Mouse (Mus musculus): ENCODE measurements around the gene Sfxn1. TPM values are rescaled to one million over a fixed set of nuclear protein-coding genes. Genes with fewer than 3 reads are reported as not detected.

The Sfxn1 gene
- total RNA-seq, 2 experiments from 2014 or later = 44.6 to 46.4 TPM

- H3K4me3 ChIP-seq = no peak overlapping the region
- H3K27ac ChIP-seq = no peak overlapping the region
- no peak for DNase-seq (ENCODE audit: extremely low spot score in 1 of 2, low spot score in 2 of 2)
- TF ChIP-seq CTCF (IDR thresholded peaks at IDR 0.05) = no peak
- intact Hi-C loops (cut with DNase I) = no loop called here
These were observed 8.4 kb downstream of the Sfxn1 start for GRCm38 (mm10) chr13:54079782-54080759.

GRCm38 (mm10) chr13:54080785-54081184 is 9.1 kb downstream of the Sfxn1 start:
- TF ChIP-seq CTCF (IDR thresholded peaks at IDR 0.05) = no peak
- no peak for DNase-seq (ENCODE audit: extremely low spot score in 1 of 2, low spot score in 2 of 2)
- intact Hi-C loops (cut with DNase I) = no loop called here
- Histone ChIP-seq H3K27ac (no peak overlapping the region), H3K4me3 (no peak overlapping the region)

- intact Hi-C loops (cut with DNase I) = no loop called here
- no peak overlapping the region for H3K4me3 ChIP-seq
- no peak for DNase-seq (ENCODE audit: extremely low spot score in 1 of 2, low spot score in 2 of 2)
- no peak overlapping the region for H3K27ac ChIP-seq
- TF ChIP-seq CTCF (IDR thresholded peaks at IDR 0.05) = no peak
These were observed 11.3 kb downstream of the Sfxn1 start for GRCm38 (mm10) chr13:54082946-54083345.

DNA sequence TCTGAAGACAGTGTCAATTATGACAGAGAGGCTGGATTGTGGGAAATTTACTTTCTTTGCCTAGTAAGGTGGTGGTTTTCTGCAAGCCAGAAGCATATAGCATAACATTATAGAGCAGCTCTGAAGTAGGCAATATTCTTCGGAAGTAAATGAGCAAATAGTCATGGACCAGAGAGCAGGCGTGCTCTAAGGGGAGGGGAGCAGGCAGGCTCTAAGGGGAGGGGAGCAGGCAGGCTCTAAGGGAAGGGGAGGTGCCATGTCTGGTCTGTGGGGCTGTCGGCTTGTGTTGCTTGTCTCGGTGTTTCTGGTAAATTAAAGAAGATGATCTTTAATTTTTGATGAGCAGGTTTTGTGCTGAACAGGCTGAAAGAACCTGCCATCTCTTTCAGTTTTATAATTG is 12.5 kb downstream of the Sfxn1 start:
- Histone ChIP-seq H3K4me3 (no peak overlapping the region), H3K27ac (no peak overlapping the region)
- TF ChIP-seq CTCF (IDR thresholded peaks at IDR 0.05) = no peak
- intact Hi-C loops (cut with DNase I) = no loop called here
- no peak for DNase-seq (ENCODE audit: extremely low spot score in 1 of 2, low spot score in 2 of 2)

- TF ChIP-seq CTCF (IDR thresholded peaks at IDR 0.05) = no peak
- DNase-seq (ENCODE audit: extremely low spot score in 1 of 2, low spot score in 2 of 2) = no peak
- no peak overlapping the region for H3K27ac ChIP-seq
- intact Hi-C loops (cut with DNase I) = no loop called here
- no peak overlapping the region for H3K4me3 ChIP-seq
These were observed 13.2 kb downstream of the Sfxn1 start for GRCm38 (mm10) chr13:54084826-54085225.

DNA sequence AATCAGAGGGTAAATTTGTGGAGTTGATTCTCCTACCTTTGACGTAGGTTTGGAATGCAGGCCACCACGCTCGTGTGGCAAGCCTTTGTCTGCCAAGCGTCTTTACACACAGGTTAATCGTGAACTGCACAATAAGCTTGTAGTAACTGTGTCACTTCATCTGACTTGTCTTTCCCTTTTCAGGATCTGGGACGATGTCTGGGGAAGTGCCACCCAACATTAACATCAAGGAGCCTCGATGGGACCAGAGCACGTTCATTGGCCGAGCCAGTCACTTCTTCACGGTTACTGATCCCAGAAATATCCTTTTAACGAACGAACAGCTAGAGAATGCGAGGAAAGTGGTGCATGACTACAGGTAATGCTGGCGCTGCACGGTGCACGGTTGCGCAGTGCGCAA is 13.6 kb downstream of the Sfxn1 start:
- TF ChIP-seq CTCF (IDR thresholded peaks at IDR 0.05) = no peak
- Histone ChIP-seq H3K4me3 (no peak overlapping the region), H3K27ac (no peak overlapping the region)
- DNase-seq (ENCODE audit: extremely low spot score in 1 of 2, low spot score in 2 of 2) = no peak
- intact Hi-C loops (cut with DNase I) = no loop called here

DNA sequence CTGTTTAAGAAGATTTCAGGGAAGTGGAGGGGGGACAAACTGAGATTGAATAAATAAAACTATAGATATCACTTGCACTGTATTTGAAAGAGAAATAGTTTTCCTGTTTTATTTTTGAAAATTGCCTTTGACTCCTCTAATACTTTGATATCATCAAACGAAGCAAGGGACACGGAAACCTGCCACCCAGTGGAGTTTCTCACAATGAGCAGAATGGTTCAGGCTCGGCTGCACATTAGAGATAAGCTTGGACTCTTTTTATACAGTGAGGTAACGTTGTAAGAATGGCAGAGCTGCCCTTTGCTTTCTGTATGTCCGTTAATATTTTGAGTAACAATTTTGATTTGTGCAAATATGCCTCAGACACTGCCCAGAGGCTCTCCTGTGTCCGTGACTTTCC is 20.1 kb downstream of the Sfxn1 start:
- intact Hi-C loops (cut with DNase I) = no loop called here
- no peak; the same call in 1 of the 2 replicates for TF ChIP-seq CTCF (IDR thresholded peaks at IDR 0.05)
- H3K4me3 ChIP-seq = no peak overlapping the region
- no peak for DNase-seq (ENCODE audit: extremely low spot score in 1 of 2, low spot score in 2 of 2)
- no peak overlapping the region for H3K27ac ChIP-seq

- TF ChIP-seq CTCF (IDR thresholded peaks at IDR 0.05) = no peak
- intact Hi-C loops (cut with DNase I) = no loop called here
- no peak overlapping the region for H3K4me3 ChIP-seq
- no peak for DNase-seq (ENCODE audit: extremely low spot score in 1 of 2, low spot score in 2 of 2)
- no peak overlapping the region for H3K27ac ChIP-seq
These were observed 22.7 kb downstream of the Sfxn1 start for GRCm38 (mm10) chr13:54094349-54094748.

GRCm38 (mm10) chr13:54094963-54095362 is 23.3 kb downstream of the Sfxn1 start:
- intact Hi-C loops (cut with DNase I) = no loop called here
- TF ChIP-seq CTCF (IDR thresholded peaks at IDR 0.05) = no peak
- Histone ChIP-seq H3K4me3 (no peak overlapping the region), H3K27ac (no peak overlapping the region)
- DNase-seq (ENCODE audit: extremely low spot score in 1 of 2, low spot score in 2 of 2) = no peak

DNA sequence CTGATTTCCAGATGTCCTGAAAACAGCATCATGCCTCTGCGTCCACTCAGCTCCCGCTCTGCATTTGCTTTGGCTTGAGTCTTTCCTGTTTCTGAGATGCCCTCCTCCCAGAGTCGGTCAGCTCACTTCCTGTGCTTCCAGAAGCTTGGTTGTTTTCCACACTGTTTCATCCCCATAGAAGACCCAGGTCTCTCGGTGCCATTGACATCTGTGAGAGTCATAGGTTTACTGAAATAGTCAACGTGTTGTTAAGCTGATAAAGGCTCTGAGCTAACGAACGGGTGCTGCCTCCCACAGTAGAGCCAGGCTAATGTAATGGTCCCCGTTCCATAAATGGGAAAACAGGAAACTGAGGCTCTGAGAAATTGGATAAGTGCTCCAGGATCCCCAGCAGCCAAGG is 24.1 kb downstream of the Sfxn1 start:
- intact Hi-C loops (cut with DNase I) = no loop called here
- no peak for DNase-seq (ENCODE audit: extremely low spot score in 1 of 2, low spot score in 2 of 2)
- Histone ChIP-seq H3K27ac (no peak overlapping the region), H3K4me3 (no peak overlapping the region)
- TF ChIP-seq CTCF (IDR thresholded peaks at IDR 0.05) = no peak

- no peak overlapping the region for H3K27ac ChIP-seq
- TF ChIP-seq CTCF (IDR thresholded peaks at IDR 0.05) = no peak
- no peak for DNase-seq (ENCODE audit: extremely low spot score in 1 of 2, low spot score in 2 of 2)
- no peak overlapping the region for H3K4me3 ChIP-seq
- intact Hi-C loops (cut with DNase I) = no loop called here
These were observed 25.6 kb downstream of the Sfxn1 start for GRCm38 (mm10) chr13:54097227-54097626.

- intact Hi-C loops (cut with DNase I) = no loop called here
- no peak for TF ChIP-seq CTCF (IDR thresholded peaks at IDR 0.05)
- no peak overlapping the region for H3K4me3 ChIP-seq
- H3K27ac ChIP-seq = no peak overlapping the region
- DNase-seq (ENCODE audit: extremely low spot score in 1 of 2, low spot score in 2 of 2) = no peak
These were observed 26.1 kb downstream of the Sfxn1 start for GRCm38 (mm10) chr13:54097797-54098196.

Data from left cerebral cortex, adult 2 months (tissue).